Mouse (Mus musculus) spleen, postnatal 36 days (tissue): ENCODE measurements at regions not wholly inside any gene's neighbourhood (a gene's known extent, or its start where the extent isn't known, plus 50 kb on each side); places are given as distances from the start of the nearest gene placed in this dataset.
A peak's percentile ranks its signal among the peaks of the same experiment; 100 is the strongest.
"Not testable (repeated sequence)": the region's sequence is repeated elsewhere in the genome, so short reads cannot be mapped to it uniquely, and the experiment has no call there.

Source experiments
- DNase-seq, 2 experiments: peaks; one replicate each; pipeline ENCODE4 v3.0.0; 2022; ENCODE audit warnings: low spot score in 2 of 2, mixed read lengths in 1 of 2

- peak in 1 of 2 experiments; percentile 11 for DNase-seq
These were observed 137.0 kb downstream of the Sptssa start for GRCm38 (mm10) chr12:54519370-54519769.

- DNase-seq: no peak
These were observed 139.1 kb downstream of the Sptssa start for GRCm38 (mm10) chr12:54517265-54517664.

- no peak for DNase-seq
These were observed 139.9 kb downstream of the Sptssa start for GRCm38 (mm10) chr12:54516463-54516862.

- DNase-seq: not testable (repeated sequence)
These were observed 140.3 kb downstream of the Sptssa start for GRCm38 (mm10) chr12:54516039-54516438.

GRCm38 (mm10) chr12:54509903-54510302 is 146.5 kb downstream of the Sptssa start:
- DNase-seq: no peak

- DNase-seq: no peak
These were observed 153.6 kb downstream of the Sptssa start for GRCm38 (mm10) chr12:54502775-54503174.

GRCm38 (mm10) chr12:54499963-54500362 is 156.4 kb downstream of the Sptssa start:
- no peak for DNase-seq

- no peak for DNase-seq
These were observed 160.5 kb downstream of the Sptssa start for GRCm38 (mm10) chr12:54495701-54496374.

GRCm38 (mm10) chr12:54494756-54495375 is 161.5 kb downstream of the Sptssa start:
- no peak for DNase-seq

- no peak for DNase-seq
These were observed 163.6 kb downstream of the Sptssa start for GRCm38 (mm10) chr12:54492737-54493136.

- no peak for DNase-seq
These were observed 165.9 kb downstream of the Sptssa start for GRCm38 (mm10) chr12:54490460-54490859.

GRCm38 (mm10) chr12:54489675-54490074 is 166.7 kb downstream of the Sptssa start:
- DNase-seq: peak; percentile 11 to 16

GRCm38 (mm10) chr12:54487689-54488088 is 168.7 kb downstream of the Sptssa start:
- DNase-seq: no peak

- DNase-seq: no peak
These were observed 174.4 kb downstream of the Sptssa start for GRCm38 (mm10) chr12:54482020-54482419.

GRCm38 (mm10) chr12:54479841-54480240 is 176.5 kb downstream of the Sptssa start:
- no peak for DNase-seq

- DNase-seq: no peak
These were observed 183.5 kb downstream of the Sptssa start for GRCm38 (mm10) chr12:54472881-54473280.

- DNase-seq: no peak
These were observed 184.0 kb downstream of the Sptssa start for GRCm38 (mm10) chr12:54472407-54472806.

- DNase-seq: no peak
These were observed 188.7 kb downstream of the Sptssa start for GRCm38 (mm10) chr12:54467635-54468034.

- DNase-seq: no peak
These were observed 192.6 kb downstream of the Sptssa start for GRCm38 (mm10) chr12:54463806-54464205.

- no peak for DNase-seq
These were observed 195.0 kb downstream of the Sptssa start for GRCm38 (mm10) chr12:54461411-54461810.

GRCm38 (mm10) chr12:54460135-54460523 is 196.2 kb downstream of the Sptssa start:
- DNase-seq: no peak

GRCm38 (mm10) chr12:54459462-54460134 is 196.8 kb downstream of the Sptssa start:
- no peak for DNase-seq

- no peak for DNase-seq
These were observed 199.6 kb downstream of the Sptssa start for GRCm38 (mm10) chr12:54456731-54457130.
